Mouse (Mus musculus): Measurements from ENCODE around the gene Yipf3.
A peak's percentile ranks its signal among the peaks of the same experiment; 100 is the strongest.

The Yipf3 gene

DNA sequence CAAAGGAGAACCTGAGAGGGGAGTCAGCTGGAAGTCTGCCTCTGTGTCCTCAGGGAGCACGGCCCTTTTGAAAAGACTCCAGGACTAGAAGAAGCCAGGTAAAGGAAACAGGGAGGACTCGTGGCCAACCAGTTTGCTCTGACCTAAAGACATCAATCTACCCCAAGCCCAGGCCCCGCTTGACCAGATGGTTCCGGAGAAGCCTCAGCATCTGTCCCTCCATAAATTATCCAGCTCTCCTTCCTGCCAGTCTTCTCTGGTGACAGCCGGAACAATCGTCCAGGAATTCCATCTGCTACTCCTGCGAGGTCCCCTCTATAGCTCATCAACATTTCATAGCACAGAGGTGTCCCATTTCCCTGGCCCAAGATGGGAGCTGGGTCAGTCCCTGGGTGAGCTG lies 36.8 kb downstream of the Yipf3 start:
- no peak for DNase-seq (ENCODE audit: low spot score)

DNA sequence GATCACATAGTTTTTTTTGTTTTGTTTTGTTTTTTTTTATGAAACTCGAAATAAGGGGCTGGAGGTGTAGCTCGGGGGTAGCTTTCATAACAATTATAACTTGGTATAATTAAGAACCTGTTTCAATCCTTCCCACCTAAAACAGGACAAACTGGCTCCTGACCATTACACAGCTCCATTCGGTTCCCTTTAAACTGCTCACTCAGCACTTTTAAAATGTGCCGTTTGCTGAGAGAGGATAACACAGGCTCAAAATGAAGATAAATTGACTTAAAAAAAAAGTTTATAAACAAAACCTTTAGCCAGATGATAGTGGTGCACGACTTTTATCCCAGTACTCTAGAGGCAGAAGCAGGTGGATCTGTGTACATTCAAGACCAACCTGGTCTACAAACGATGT lies 37.5 kb downstream of the Yipf3 start:
- DNase-seq (ENCODE audit: low spot score) = no peak

DNA sequence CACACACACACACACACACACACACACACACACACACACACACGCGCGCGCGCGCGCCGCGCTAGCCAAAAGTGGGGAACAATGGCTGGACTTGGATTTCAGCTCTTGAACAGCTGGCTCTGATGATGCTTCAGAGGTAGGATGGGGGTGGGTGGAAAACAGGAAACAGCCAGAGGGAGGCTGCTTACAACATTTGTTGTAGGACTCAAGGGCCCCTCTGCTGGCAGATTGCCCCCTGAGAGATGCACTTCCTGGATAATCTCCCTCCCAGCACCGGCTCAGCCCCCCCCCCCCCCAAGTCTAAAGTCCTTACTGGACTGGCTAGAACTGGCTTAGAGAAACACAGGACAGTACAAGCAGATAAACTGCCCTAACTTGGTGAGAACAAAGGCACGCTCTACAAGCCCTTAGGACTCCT lies 39.8 kb downstream of the Yipf3 start:
- no peak for DNase-seq (ENCODE audit: low spot score)

DNA sequence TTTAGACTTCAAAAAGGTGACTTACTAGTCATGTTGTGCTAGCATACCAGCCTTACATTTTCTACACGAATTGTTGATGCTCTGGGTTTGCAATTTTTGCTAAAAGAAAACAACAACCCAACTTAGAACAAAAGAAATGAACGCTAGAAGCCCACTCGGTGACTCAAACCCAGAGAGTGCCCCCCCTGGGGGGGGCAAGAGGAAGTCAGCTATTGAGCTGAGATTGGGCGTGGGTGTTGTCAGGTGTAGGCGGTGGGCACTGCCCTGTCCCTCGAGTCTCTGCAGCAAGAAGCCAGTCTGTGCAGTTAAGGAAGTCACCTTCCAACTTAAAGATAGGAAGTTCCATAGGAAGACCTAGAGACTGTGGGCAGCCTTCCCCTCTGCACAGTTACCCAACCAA lies 48.7 kb downstream of the Yipf3 start:
- no peak for DNase-seq (ENCODE audit: low spot score)

DNA sequence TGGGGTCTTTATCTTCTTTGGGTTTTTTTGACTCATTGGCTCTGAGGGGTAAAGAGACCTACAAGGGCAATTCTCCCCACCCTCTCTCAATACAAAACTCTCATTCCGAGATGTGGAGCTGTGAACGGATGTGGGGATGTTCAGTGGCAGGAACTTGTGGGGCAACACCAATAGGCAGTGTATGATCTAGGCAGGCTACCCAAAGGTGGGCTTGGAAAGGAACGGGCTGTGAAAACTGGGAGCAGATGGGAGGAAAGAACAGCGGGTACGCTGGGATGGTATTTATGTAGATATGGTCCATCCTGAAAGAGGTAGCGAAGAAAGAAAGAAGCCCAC lies 49.1 kb downstream of the Yipf3 start:
- DNase-seq (ENCODE audit: low spot score) = no peak

- no peak for DNase-seq (ENCODE audit: low spot score)
These were observed 49.7 kb downstream of the Yipf3 start, which contains the start of gene Dlk2 for GRCm38 (mm10) chr17:46297364-46298219. TSS of gene Dlk2 (plus strand) at chr17:46297421.

DNA sequence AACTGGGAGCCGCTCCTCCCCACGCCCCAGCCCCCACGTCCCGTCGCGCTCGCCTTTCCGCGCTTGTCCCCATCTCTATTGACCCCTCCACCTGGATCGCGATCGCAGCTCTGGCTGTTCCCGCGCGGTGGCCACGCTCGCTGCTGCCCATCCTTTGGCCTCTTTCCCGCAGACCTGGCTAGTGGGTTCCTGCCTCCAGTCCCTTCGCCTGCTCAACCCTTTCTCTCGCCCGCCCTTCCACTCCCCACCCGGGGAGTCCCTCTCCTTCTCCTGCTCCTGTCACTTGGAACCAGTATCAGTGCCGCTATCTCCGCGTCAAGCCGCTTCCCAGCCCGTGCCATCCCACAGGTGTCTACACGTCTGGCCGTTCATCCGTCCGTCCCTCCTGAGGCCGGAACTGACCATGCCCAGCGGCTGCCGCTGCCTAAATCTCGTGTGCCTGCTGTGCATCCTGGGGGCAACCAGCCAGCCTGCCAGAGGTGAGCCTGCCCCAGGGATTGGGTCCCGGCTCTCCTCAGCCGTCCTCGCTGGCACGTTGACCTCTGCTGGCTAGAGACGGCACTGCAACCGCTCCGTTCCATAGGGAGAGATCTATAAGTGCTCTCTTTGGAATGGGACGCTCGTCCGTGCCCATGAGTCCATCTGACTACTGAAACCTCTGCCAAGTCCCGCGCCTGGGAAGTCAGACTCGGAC lies 50.5 kb downstream of the Yipf3 start:
- DNase-seq (ENCODE audit: low spot score) = peak; percentile 86

GRCm38 (mm10) chr17:46301892-46302291 lies 54.0 kb downstream of the Yipf3 start:
- no peak for DNase-seq (ENCODE audit: low spot score)

Data from urinary bladder, postnatal 25 days (tissue).